Mouse (Mus musculus) C2C12 (cell line): Measurements from ENCODE around the gene Dkk2.

Experiments used
- CEBPB ChIP-seq: IDR thresholded peaks from one replicate; pipeline ENCODE4 v1.6.1; 2011; ENCODE audit warnings: low read depth, mild to moderate bottlenecking, control low read depth, moderate library complexity
- CTCF ChIP-seq: IDR thresholded peaks from one replicate; pipeline ENCODE4 v1.5.1; 2011; ENCODE audit not compliant: control insufficient read depth, insufficient read depth, insufficient read length
- FOSL1 ChIP-seq: IDR thresholded peaks from one replicate; pipeline ENCODE4 v1.8.0; 2011; ENCODE audit warnings: mild to moderate bottlenecking, low read length; ENCODE audit not compliant: poor library complexity, insufficient read depth, severe bottlenecking
- MAX ChIP-seq: IDR thresholded peaks from one replicate; pipeline ENCODE4 v1.6.1; 2011; ENCODE audit warnings: mild to moderate bottlenecking, control low read depth
- MYOD1 ChIP-seq: IDR thresholded peaks from one replicate; pipeline ENCODE4 v1.6.1; 2011; ENCODE audit warnings: low read depth; ENCODE audit not compliant: control insufficient read depth, insufficient read length
- MYOG ChIP-seq: IDR thresholded peaks from one replicate; pipeline ENCODE4 v1.6.1; 2011; ENCODE audit not compliant: control insufficient read depth, insufficient read length; ENCODE audit errors: extremely low read depth
- USF1 ChIP-seq: IDR thresholded peaks from one replicate; pipeline ENCODE4 v1.6.1; 2011; ENCODE audit warnings: low read depth, mild to moderate bottlenecking, control low read depth, moderate library complexity

DNA sequence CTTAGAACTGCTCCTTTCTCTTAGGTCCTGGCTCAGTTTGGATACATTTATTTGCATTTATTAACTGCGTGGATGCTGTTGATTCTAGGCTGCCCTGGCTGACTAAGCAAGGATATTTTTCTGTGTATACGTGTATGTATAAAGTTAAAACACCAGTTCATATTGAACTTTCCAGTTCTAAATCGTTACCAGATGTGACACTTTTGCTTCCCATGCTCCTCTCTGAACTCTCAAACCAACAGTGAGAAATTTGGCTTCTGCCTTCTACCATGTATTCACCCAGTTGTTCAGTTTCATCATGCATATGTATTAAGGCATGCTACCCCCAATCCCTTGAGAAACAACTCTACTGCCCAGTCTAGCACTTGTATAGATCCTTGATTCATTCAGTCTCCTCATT lies 45.0 kb upstream of the Dkk2 start:
- no peak for TF ChIP-seq CTCF
- no peak for TF ChIP-seq MYOG
- no peak for TF ChIP-seq USF1
- TF ChIP-seq MAX = no peak
- no peak for TF ChIP-seq FOSL1
- no peak for TF ChIP-seq MYOD1
- TF ChIP-seq CEBPB = no peak
